Mouse (Mus musculus) large intestine, adult 2 months (tissue): Measurements from ENCODE around the gene Nr1h2. TPM values are rescaled to one million over a fixed set of nuclear protein-coding genes. Genes with fewer than 3 reads are reported as not detected.

Source experiments
- polyA plus RNA-seq: library from polyadenylated mRNA; depleted of rRNA; stranded (reverse); fragments of >200 nt; gene quantifications from 2 replicates; pipeline ENCODE4 v1.2.3, GENCODE M21; 2012; rRNA removed

The Nr1h2 gene
- polyA plus RNA-seq, 1 experiment = 163 TPM

Other genes with a start within 250 kb of the Nr1h2 start
- gene Clec11a, start 247.0 kb downstream of the Nr1h2 start, polyA plus RNA-seq = 1.2 and 1.4 TPM in 2 replicates
- 0.48 TPM in 2 replicates for gene Shank1, start 243.7 kb downstream of the Nr1h2 start, polyA plus RNA-seq
- gene Syt3, start 169.8 kb downstream of the Nr1h2 start, polyA plus RNA-seq = 0.78 and 0.92 TPM in 2 replicates
- 0.95 and 0.99 TPM in 2 replicates for gene 1700008O03Rik, start 168.1 kb downstream of the Nr1h2 start, polyA plus RNA-seq
- 0.97 TPM in 2 replicates for gene Lrrc4b, start 124.9 kb downstream of the Nr1h2 start, polyA plus RNA-seq
- gene Aspdh, start 88.6 kb downstream of the Nr1h2 start, polyA plus RNA-seq = 0.31 and 0.64 TPM in 2 replicates
- gene Josd2, start 86.0 kb downstream of the Nr1h2 start, polyA plus RNA-seq = 70.5 and 78.0 TPM in 2 replicates
- gene Emc10, start 57.4 kb downstream of the Nr1h2 start, polyA plus RNA-seq = 144 and 159 TPM in 2 replicates
- gene Fam71e1, start 57.4 kb downstream of the Nr1h2 start, polyA plus RNA-seq = 1.1 and 1.5 TPM in 2 replicates
- 0.26 and 0.67 TPM in 2 replicates for gene Mybpc2, start 29.3 kb downstream of the Nr1h2 start, polyA plus RNA-seq
- 17.4 and 21.1 TPM in 2 replicates for gene Spib, start 21.9 kb downstream of the Nr1h2 start, polyA plus RNA-seq
- gene Pold1, start 5.1 kb downstream of the Nr1h2 start, polyA plus RNA-seq = 45.2 and 47.0 TPM in 2 replicates
- gene Napsa, start 18.4 kb upstream of the Nr1h2 start, polyA plus RNA-seq = 20.4 and 22.2 TPM in 2 replicates
- gene Kcnc3, start 36.7 kb upstream of the Nr1h2 start, polyA plus RNA-seq = 0.95 and 1.9 TPM in 2 replicates
- 163 and 237 TPM in 2 replicates for gene Myh14, start 116.9 kb upstream of the Nr1h2 start, polyA plus RNA-seq
- gene Izumo2, start 154.8 kb upstream of the Nr1h2 start, polyA plus RNA-seq = not detected in 2 replicates
- gene Vrk3, start 194.5 kb upstream of the Nr1h2 start, polyA plus RNA-seq = 68.3 and 78.0 TPM in 2 replicates
- gene Zfp473, start 197.1 kb upstream of the Nr1h2 start, polyA plus RNA-seq = 0.36 and 0.75 TPM in 2 replicates